Mouse (Mus musculus) heart, adult 10 weeks (tissue): Measurements from ENCODE around the gene H2-DMb2. TPM values are rescaled to one million over a fixed set of nuclear protein-coding genes. Genes with fewer than 3 reads are reported as not detected.

Experiments
- polyA plus RNA-seq: library from polyadenylated mRNA; stranded (reverse); fragments of 350-450 nt; fragmentation: Illumina TruSeq; extraction: RNeasy Lipid Tissue Mini Kit (QIAGEN cat#74804); gene quantifications from one replicate; pipeline ENCODE4 v1.2.3, GENCODE M21; 2014; ENCODE audit warnings: low read depth, low replicate concordance

The H2-DMb2 gene
- 0.99 TPM for polyA plus RNA-seq

GRCm38 (mm10) chr17:34143033-34143432 is at the start of gene H2-DMb2:
Gene H2-DMb2 (plus strand): TSS chr17:34143307.

GRCm38 (mm10) chr17:34119249-34120179 is 23.6 kb upstream of the H2-DMb2 start, which contains the start of gene H2-DMa:
Gene H2-DMa (plus strand): TSS chr17:34119541.

GRCm38 (mm10) chr17:34122188-34122984 is 20.7 kb upstream of the H2-DMb2 start, which contains the start of gene Brd2:
Gene Brd2 (minus strand): TSS chr17:34122634.

GRCm38 (mm10) chr17:34152923-34153322 is 9.8 kb downstream of the H2-DMb2 start, which contains the start of gene H2-DMb1:
Gene H2-DMb1 (plus strand): TSS chr17:34153072.

DNA sequence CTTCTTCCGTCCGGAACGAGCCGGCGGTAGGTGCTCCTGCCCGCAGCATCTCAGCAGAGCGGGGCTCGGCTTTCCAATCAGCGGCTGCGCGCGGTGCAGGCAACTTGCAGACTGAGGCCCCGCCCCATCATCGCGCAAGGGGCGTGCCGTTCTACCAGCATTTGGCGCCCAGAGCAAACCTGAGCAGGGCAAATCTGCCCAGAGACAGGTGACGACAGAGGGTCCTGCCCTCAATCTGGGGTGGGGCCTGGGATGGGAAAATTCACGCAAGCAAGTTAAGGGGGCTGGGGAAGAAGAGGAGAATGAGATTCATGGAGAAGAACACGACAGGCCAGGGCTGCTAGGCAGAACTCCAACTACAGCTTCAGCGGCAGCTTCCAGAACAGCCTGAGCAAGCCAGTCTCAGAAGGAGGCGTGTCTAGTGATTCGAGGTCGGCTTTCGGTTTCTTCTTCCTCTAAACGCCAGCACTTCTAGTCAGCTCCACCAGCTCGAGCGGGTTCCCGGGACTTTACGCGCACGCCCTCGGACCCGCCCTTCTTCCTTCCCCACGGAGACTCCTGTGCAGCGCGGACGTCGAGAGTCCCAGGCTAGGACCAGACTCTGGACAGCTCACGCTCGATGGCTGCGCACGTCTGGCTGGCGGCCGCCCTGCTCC is 44.3 kb downstream of the H2-DMb2 start, which contains the start of the genes Tap1 and Psmb9:
TSS of gene Tap1 (plus strand) at position 293 of the 656 bp plus-strand sequence.
TSS of gene Psmb9 (minus strand) at position 504 of the 656 bp plus-strand sequence.

GRCm38 (mm10) chr17:34196941-34197894 is 54.1 kb downstream of the H2-DMb2 start, which contains the start of gene Psmb8:
Gene Psmb8 (plus strand): TSS chr17:34197721.

Other genes starting within 250 kb of the H2-DMb2 start
- not detected for gene Platr17, start 238.2 kb upstream of the H2-DMb2 start, polyA plus RNA-seq
- 18.3 TPM for gene Daxx, start 233.9 kb upstream of the H2-DMb2 start, polyA plus RNA-seq
- 57.6 TPM for gene Tapbp, start 227.4 kb upstream of the H2-DMb2 start, polyA plus RNA-seq
- gene Zbtb22, start 227.4 kb upstream of the H2-DMb2 start, polyA plus RNA-seq, result 16.8 TPM
- 46.9 TPM for gene Rgl2, start 213.8 kb upstream of the H2-DMb2 start, polyA plus RNA-seq
- gene Pfdn6, start 203.0 kb upstream of the H2-DMb2 start, polyA plus RNA-seq, result 93.3 TPM
- 8.0 TPM for gene Wdr46, start 202.6 kb upstream of the H2-DMb2 start, polyA plus RNA-seq
- 2.3 TPM for gene B3galt4, start 191.8 kb upstream of the H2-DMb2 start, polyA plus RNA-seq
- gene Vps52, start 187.5 kb upstream of the H2-DMb2 start, polyA plus RNA-seq, result 36.9 TPM
- gene Rps18, start 187.3 kb upstream of the H2-DMb2 start, polyA plus RNA-seq, result 892 TPM
- gene H2-K1, start 143.0 kb upstream of the H2-DMb2 start, polyA plus RNA-seq, result 293 TPM
- gene Ring1, start 118.6 kb upstream of the H2-DMb2 start, polyA plus RNA-seq, result 25.6 TPM
- gene H2-Ke6, start 115.2 kb upstream of the H2-DMb2 start, polyA plus RNA-seq, result 140 TPM
- 68.0 TPM for gene Slc39a7, start 111.6 kb upstream of the H2-DMb2 start, polyA plus RNA-seq
- gene Rxrb, start 111.5 kb upstream of the H2-DMb2 start, polyA plus RNA-seq, result 42.4 TPM
- 1.5 TPM for gene Col11a2, start 103.9 kb upstream of the H2-DMb2 start, polyA plus RNA-seq
- not detected for gene H2-Oa, start 51.0 kb upstream of the H2-DMb2 start, polyA plus RNA-seq
- 5.4 TPM for gene H2-DMa, start 23.8 kb upstream of the H2-DMb2 start, polyA plus RNA-seq
- gene Brd2, start 20.7 kb upstream of the H2-DMb2 start, polyA plus RNA-seq, result 78.8 TPM
- 2.1 TPM for gene H2-DMb1, start 9.8 kb downstream of the H2-DMb2 start, polyA plus RNA-seq
- gene Tap1, start 44.2 kb downstream of the H2-DMb2 start, polyA plus RNA-seq, result 7.5 TPM
- gene Psmb9, start 44.5 kb downstream of the H2-DMb2 start, polyA plus RNA-seq, result 9.3 TPM
- gene Psmb8, start 54.4 kb downstream of the H2-DMb2 start, polyA plus RNA-seq, result 22.3 TPM
- 26.4 TPM for gene Tap2, start 60.2 kb downstream of the H2-DMb2 start, polyA plus RNA-seq
- 1.0 TPM for gene H2-Ob, start 95.6 kb downstream of the H2-DMb2 start, polyA plus RNA-seq
- gene H2-Ab1, start 114.4 kb downstream of the H2-DMb2 start, polyA plus RNA-seq, result 29.9 TPM
- gene H2-Aa, start 144.5 kb downstream of the H2-DMb2 start, polyA plus RNA-seq, result 42.5 TPM
- 33.9 TPM for gene H2-Eb1, start 162.6 kb downstream of the H2-DMb2 start, polyA plus RNA-seq
- gene H2-Eb2, start 182.4 kb downstream of the H2-DMb2 start, polyA plus RNA-seq, result not detected
- not detected for gene Btnl2, start 211.5 kb downstream of the H2-DMb2 start, polyA plus RNA-seq
- gene Btnl1, start 233.8 kb downstream of the H2-DMb2 start, polyA plus RNA-seq, result not detected